Mouse (Mus musculus) heart, embryonic 11.5 days (tissue): ENCODE results near the gene Dgke. TPM values are rescaled to one million over a fixed set of nuclear protein-coding genes. Genes with fewer than 3 reads are reported as not detected.
A peak's percentile ranks its signal among the peaks of the same experiment; 100 is the strongest.

Experiments used
- ATAC-seq: fragments of 200-750 bp; cut with Nextera tagmentation; replicated peaks from 2 replicates; pipeline ENCODE4 v1.8.0; 2017; ENCODE audit warnings: moderate library complexity; ENCODE audit not compliant: insufficient number of reproducible peaks, low FRiP score, low TSS enrichment
- H3K27ac ChIP-seq: fragments of 300-500 bp; sonication (generic); 2 replicates; pipeline ENCODE4 v1.5.1; 2014; ENCODE audit warnings: mild to moderate bottlenecking, low read depth, low read length
- H3K27me3 ChIP-seq: fragments of 300-500 bp; sonication (generic); 2 replicates; pipeline ENCODE4 v1.6.1; 2014; ENCODE audit warnings: mild to moderate bottlenecking, low read length, mixed read lengths; ENCODE audit not compliant: control insufficient read depth, insufficient read depth
- H3K36me3 ChIP-seq: fragments of 300-500 bp; sonication (generic); 2 replicates; pipeline ENCODE4 v1.6.1; 2014; ENCODE audit warnings: mild to moderate bottlenecking, low read length, moderate library complexity, mixed read lengths; ENCODE audit not compliant: control insufficient read depth, insufficient read depth
- H3K4me1 ChIP-seq: fragments of 300-500 bp; sonication (generic); 2 replicates; pipeline ENCODE4 v1.6.1; 2014; ENCODE audit warnings: low read length; ENCODE audit not compliant: control insufficient read depth, insufficient read depth
- H3K4me2 ChIP-seq: fragments of 300-500 bp; sonication (generic); 2 replicates; pipeline ENCODE4 v1.6.1; 2014; ENCODE audit warnings: mild to moderate bottlenecking, moderate library complexity
- H3K4me3 ChIP-seq: fragments of 300-500 bp; sonication (generic); 2 replicates; pipeline ENCODE4 v1.5.1; 2014; ENCODE audit warnings: low read depth, low read length
- H3K9ac ChIP-seq: fragments of 300-500 bp; sonication (generic); 2 replicates; pipeline ENCODE4 v1.6.1; 2014; ENCODE audit warnings: mild to moderate bottlenecking, low read depth, low read length, moderate library complexity
- H3K9me3 ChIP-seq: fragments of 300-500 bp; sonication (generic); replicated peaks from 2 replicates; pipeline ENCODE4 v1.6.1; 2016; ENCODE audit warnings: low read length; ENCODE audit not compliant: control insufficient read depth
- WGBS: fragments of 180-500 bp; shearing (Covaris S2); extraction: QIAGEN DNeasy Blood & Tissue Kit; methylation state at CpG from one replicate; pipeline ENCODE4 v1.1.7; 2014; ENCODE audit not compliant: insufficient replicate concordance; 5-methylcytosine and 5-hydroxymethylcytosine counted together
- polyA plus RNA-seq: library from polyadenylated mRNA; unstranded; fragments of >200 nt; fragmentation: Nextera tagmentation; extraction: Ambion mirVana; gene quantifications from 2 replicates; pipeline ENCODE4 v1.2.1, GENCODE M21; 2014

The Dgke gene
- polyA plus RNA-seq, 1 experiment from 2014 or later, result 4.2 TPM

DNA sequence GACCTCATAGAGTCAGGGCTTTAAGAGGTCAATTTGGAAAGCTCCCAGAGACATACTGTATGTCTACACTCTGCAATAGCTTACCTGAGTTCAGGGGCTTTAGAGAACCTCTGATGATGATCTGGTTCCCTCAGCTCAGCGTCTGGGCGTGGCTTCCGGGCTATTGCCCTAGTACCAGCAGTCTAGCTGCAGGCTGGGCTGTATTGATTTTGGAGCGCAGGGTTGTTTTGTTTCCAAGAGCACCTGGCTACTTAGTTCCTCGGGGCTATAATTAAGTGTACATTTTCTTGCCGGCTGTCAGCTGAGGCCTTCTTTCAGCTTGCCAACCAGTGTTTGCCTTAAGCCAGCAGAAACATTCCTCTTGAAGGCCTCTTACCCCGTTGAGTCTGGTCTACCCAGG, 57.2 kb downstream of the Dgke start:
- 90% methylated on average over 7 of the region's 7 CpGs for WGBS
- Histone ChIP-seq H3K27me3 (no peaks in the 10 kb centered on the region), H3K9ac (no peak overlapping the region), H3K4me2 (no peak overlapping the region), H3K27ac (no peak overlapping the region), H3K9me3 (no peaks in the 10 kb centered on the region), H3K4me1 (no peaks in the 10 kb centered on the region), H3K4me3 (no peak overlapping the region), H3K36me3 (peaks cover 20% of the 10 kb centered on the region)
- no peak for ATAC-seq

DNA sequence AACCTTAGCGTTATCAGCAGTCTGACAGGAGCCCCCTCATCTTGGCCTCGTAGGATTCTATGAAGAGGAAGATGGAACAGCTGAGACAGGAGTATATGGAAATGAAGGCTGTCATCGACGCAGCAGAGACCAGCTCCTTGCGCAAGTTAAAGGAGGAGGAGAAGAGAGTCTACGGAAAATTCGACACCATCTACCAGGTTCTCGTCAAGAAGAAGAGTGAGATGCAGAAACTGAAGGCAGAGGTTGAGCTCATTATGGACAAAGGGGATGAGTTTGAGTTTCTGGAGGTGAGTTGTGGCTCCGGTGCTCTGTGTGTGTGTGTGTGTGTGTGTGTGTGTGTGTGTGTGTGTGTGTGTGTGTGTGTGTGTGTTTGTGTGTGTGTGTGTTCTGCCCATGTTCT, 57.6 kb downstream of the Dgke start:
- H3K4me3 ChIP-seq, result no peak overlapping the region
- no peaks in the 10 kb centered on the region for H3K4me1 ChIP-seq
- no peak overlapping the region for H3K9ac ChIP-seq
- H3K9me3 ChIP-seq, result no peaks in the 10 kb centered on the region
- ATAC-seq, result no peak
- H3K36me3 ChIP-seq, result peaks cover 20% of the 10 kb centered on the region
- H3K27me3 ChIP-seq, result no peaks in the 10 kb centered on the region
- WGBS, result 83% methylated on average over 9 of the region's 9 CpGs
- H3K27ac ChIP-seq, result no peak overlapping the region
- H3K4me2 ChIP-seq, result no peak overlapping the region

DNA sequence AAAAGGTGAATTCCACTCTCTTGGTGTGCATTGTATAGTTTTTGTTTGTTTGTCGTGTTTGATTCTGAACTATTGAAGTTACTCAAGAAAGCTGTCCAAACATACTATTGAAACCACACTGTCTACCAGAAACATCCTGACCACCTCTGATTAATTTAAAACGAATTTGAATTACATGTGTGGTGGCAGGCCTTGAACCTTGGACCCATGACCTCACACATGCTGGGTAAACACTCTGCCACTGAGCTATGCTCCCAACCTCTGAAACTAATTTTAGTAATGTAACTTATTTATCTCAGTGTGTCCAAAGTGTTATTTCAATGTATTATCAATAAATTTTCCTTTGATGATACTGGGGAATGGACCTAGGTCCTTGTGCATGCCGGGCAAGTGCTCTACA, 59.1 kb downstream of the Dgke start:
- Histone ChIP-seq H3K9ac (no peak overlapping the region), H3K27me3 (no peaks in the 10 kb centered on the region), H3K4me2 (no peak overlapping the region), H3K9me3 (no peaks in the 10 kb centered on the region), H3K4me1 (peaks cover 10% of the 10 kb centered on the region), H3K4me3 (no peak overlapping the region), H3K36me3 (peaks cover 18% of the 10 kb centered on the region), H3K27ac (no peak overlapping the region)
- WGBS, result 88% methylated on average over 3 of the region's 3 CpGs
- ATAC-seq, result no peak

DNA sequence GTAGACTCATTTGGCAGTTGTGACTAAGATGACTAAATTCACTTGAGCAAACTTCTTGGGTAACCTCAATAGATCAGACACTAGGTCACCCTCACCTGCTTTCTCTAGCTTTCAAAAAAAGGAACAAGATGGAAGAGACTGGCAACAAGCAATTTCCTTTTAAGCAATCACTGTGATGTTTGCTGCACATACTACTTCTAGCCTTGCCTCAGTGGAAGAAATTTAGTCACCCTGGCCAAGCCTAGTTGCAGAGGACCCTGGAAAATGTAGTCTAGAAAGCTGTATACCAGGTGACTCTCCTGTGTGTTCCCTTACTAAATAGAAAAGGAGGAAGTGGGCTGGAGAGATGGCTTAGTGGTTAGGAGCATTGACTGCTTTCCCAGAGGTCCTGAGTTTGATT, 60.2 kb downstream of the Dgke start:
- Histone ChIP-seq H3K9ac (no peak overlapping the region), H3K4me1 (peaks cover 10% of the 10 kb centered on the region), H3K9me3 (no peaks in the 10 kb centered on the region), H3K27ac (no peak overlapping the region), H3K4me2 (no peak overlapping the region), H3K36me3 (peaks cover 9% of the 10 kb centered on the region), H3K4me3 (no peak overlapping the region), H3K27me3 (no peaks in the 10 kb centered on the region)
- ATAC-seq, result no peak

DNA sequence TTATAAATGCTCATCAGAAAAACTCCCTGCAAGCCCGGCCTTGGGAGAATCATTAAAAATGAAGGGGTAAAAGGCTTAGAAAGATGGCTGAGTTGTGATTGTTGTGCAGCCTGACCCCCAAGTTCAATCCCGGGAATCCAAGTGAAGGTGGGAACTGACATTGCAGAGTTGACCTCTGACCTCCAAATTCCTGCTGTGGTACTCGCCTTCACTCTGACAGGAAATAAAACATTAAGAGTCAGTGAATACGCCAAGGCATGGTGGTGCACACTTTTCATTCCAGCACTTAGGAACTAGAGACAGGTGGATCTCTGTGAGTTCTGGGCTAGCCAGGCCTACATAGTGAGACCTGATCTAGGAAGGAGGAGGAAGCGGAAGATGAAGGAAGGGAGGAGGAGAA, 61.2 kb downstream of the Dgke start:
- Histone ChIP-seq H3K4me2 (no peak overlapping the region), H3K9ac (no peak overlapping the region), H3K4me3 (no peak overlapping the region), H3K27me3 (no peaks in the 10 kb centered on the region), H3K27ac (no peak overlapping the region), H3K9me3 (no peaks in the 10 kb centered on the region), H3K4me1 (peaks cover 12% of the 10 kb centered on the region), H3K36me3 (0 out of 2 replicates have a peak, but pooled peaks cover 3% of the 10 kb centered on the region)
- 72% methylated on average over 5 of the region's 5 CpGs for WGBS
- no peak for ATAC-seq

DNA sequence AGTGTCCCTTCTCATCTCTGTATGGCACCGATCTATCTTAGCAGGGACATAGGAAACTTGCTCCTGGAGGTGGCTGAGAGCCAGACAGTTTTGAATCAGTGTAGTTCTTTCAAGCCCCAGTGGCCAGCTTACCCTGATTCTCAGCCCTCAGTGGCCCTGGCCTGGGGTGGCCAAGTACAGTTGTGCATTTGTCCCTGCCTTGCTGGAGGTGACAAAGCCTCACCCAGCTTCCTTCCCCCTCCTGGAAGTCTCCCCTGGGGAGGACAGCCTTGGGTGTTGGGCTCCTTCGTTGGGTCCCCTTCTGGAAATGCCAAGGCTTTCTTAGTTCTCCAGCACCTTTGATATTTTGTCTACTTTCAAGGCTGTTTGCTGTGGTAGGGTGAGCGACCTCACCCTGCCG, 62.9 kb downstream of the Dgke start:
- Histone ChIP-seq H3K4me1 (peaks cover 15% of the 10 kb centered on the region), H3K27me3 (no peaks in the 10 kb centered on the region), H3K9ac (no peak overlapping the region), H3K27ac (no peak overlapping the region), H3K4me3 (no peak overlapping the region), H3K4me2 (0 out of 2 replicates have a peak overlapping the region, but pooled peaks have one; percentile 3), H3K36me3 (no peaks in the 10 kb centered on the region), H3K9me3 (no peaks in the 10 kb centered on the region)
- 69% methylated on average over 4 of the region's 4 CpGs for WGBS
- no peak for ATAC-seq

DNA sequence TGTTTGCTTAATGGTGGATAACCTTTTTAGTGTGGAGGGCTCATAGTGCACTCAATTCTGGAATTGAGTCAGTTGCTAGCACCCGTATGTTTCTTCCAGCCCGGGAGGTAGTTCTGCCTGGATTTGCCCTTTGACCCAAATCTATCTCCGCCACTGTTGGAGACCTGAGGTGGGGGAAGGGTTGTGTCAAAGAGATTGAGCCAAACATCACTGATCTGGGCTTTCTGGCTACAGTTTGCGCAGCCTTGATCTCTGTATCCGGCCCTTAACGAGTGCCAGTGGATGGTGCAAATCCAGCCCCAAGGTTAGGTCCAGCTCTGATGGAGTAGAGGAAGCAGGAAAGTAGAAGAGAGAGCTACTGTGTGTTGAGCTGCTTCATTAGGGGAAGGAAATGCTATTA, 63.6 kb downstream of the Dgke start:
- no peak overlapping the region for H3K4me3 ChIP-seq
- H3K4me2 ChIP-seq, result peak overlapping the region; percentile 25
- no peak overlapping the region for H3K9ac ChIP-seq
- no peaks in the 10 kb centered on the region for H3K9me3 ChIP-seq
- no peaks in the 10 kb centered on the region for H3K36me3 ChIP-seq
- H3K27me3 ChIP-seq, result no peaks in the 10 kb centered on the region
- H3K27ac ChIP-seq, result no peak overlapping the region
- ATAC-seq, result no peak
- H3K4me1 ChIP-seq, result peaks cover 15% of the 10 kb centered on the region
- 49% methylated on average over 6 of the region's 6 CpGs for WGBS

DNA sequence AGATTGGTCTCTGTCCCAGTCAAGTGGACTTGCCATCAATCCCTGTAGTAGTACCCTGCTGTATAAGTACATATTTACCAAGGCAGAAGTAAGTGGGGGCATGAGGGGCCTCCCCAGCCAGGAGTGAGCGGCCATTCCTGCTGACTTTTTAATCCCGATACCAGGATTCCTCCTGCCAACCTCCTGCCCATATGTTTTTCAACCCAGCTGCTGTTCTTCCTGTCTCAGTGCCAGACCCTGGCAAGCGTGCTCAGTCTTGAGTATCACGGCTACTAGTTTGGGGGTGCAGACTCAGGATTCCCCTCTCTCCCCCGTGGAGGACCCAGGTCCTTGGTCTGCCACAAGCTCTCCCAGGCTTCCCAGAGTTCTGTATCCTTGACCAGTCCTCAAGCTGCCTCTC, 64.0 kb downstream of the Dgke start:
- Histone ChIP-seq H3K9ac (no peak overlapping the region), H3K4me2 (peak overlapping the region; percentile 25), H3K4me3 (no peak overlapping the region), H3K4me1 (peaks cover 15% of the 10 kb centered on the region), H3K27me3 (no peaks in the 10 kb centered on the region), H3K27ac (no peak overlapping the region), H3K9me3 (no peaks in the 10 kb centered on the region), H3K36me3 (no peaks in the 10 kb centered on the region)
- no peak for ATAC-seq
- 79% methylated on average over 5 of the region's 5 CpGs for WGBS

DNA sequence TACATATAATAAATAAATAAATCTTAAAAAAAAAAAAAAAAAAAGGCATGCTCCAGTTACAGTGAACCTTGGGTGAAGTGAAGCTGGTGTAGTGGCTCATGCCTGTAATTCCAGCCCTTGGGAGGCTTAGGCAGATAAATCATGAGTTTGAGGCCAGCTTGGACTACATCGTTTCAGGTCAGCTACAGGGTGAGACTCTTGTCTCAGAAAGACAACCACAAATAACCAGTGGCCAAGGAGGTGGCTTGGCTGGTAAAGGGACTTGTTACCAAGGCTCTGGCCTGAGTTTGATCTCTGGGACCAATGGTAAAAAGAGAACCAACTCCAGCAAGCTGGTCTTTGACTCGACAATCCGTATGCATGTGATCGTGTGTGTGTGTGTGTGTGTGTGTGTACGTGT, 64.6 kb downstream of the Dgke start:
- Histone ChIP-seq H3K36me3 (no peaks in the 10 kb centered on the region), H3K9me3 (no peaks in the 10 kb centered on the region), H3K4me2 (0 out of 2 replicates have a peak overlapping the region, but pooled peaks have one; percentile 7), H3K27ac (no peak overlapping the region), H3K4me3 (no peak overlapping the region), H3K9ac (no peak overlapping the region), H3K27me3 (no peaks in the 10 kb centered on the region), H3K4me1 (peaks cover 15% of the 10 kb centered on the region)
- WGBS, result 90% methylated on average over 5 of the region's 5 CpGs
- ATAC-seq, result no peak
